Mouse (Mus musculus) intestine, embryonic 14.5 days (tissue): ENCODE measurements at regions not wholly inside any gene's neighbourhood (a gene's known extent, or its start where the extent isn't known, plus 50 kb on each side); places are given as distances from the start of the nearest gene placed in this dataset.

Experiments
- ATAC-seq: fragments of 200-750 bp; cut with Nextera tagmentation; replicated peaks from 2 replicates; pipeline ENCODE4 v1.8.0; 2017; ENCODE audit warnings: low read depth, moderate number of reproducible peaks, moderate TSS enrichment, moderate library complexity; ENCODE audit not compliant: low FRiP score, low TSS enrichment
- DNase-seq: peaks from one replicate; pipeline ENCODE4 v3.0.0-alpha.2; 2018; ENCODE audit warnings: low spot score
- H3K27ac ChIP-seq: fragments of 300-500 bp; sonication (generic); 2 replicates; pipeline ENCODE4 v1.5.1; 2014; ENCODE audit warnings: low read depth, mild to moderate bottlenecking, control low read depth
- H3K27me3 ChIP-seq: fragments of 300-500 bp; sonication (generic); replicated peaks from 2 replicates; pipeline ENCODE4 v1.6.1; 2014; ENCODE audit warnings: low read length, control low read depth; ENCODE audit not compliant: control insufficient read depth, insufficient read depth
- H3K36me3 ChIP-seq: fragments of 300-500 bp; sonication (generic); 2 replicates; pipeline ENCODE4 v1.6.1; 2014; ENCODE audit warnings: low read length, control low read depth; ENCODE audit not compliant: control insufficient read depth, insufficient read depth
- H3K4me1 ChIP-seq: fragments of 300-500 bp; sonication (generic); replicated peaks from 2 replicates; pipeline ENCODE4 v1.6.1; 2014; ENCODE audit warnings: low read length, control low read depth, mixed read lengths; ENCODE audit not compliant: control insufficient read depth, insufficient read depth
- H3K4me2 ChIP-seq: fragments of 300-500 bp; sonication (generic); 2 replicates; pipeline ENCODE4 v1.6.1; 2014; ENCODE audit warnings: low read length
- H3K4me3 ChIP-seq: fragments of 300-500 bp; sonication (generic); 2 replicates; pipeline ENCODE4 v1.5.1; 2014; ENCODE audit warnings: low read depth, low read length, control low read depth, mixed read lengths
- H3K9ac ChIP-seq: fragments of 300-500 bp; sonication (generic); 2 replicates; pipeline ENCODE4 v1.6.1; 2014; ENCODE audit warnings: mild to moderate bottlenecking, low read length
- H3K9me3 ChIP-seq: fragments of 300-500 bp; sonication (generic); 2 replicates; pipeline ENCODE4 v1.6.1; 2016; ENCODE audit warnings: low read length, control low read depth; ENCODE audit not compliant: control insufficient read depth
- WGBS: fragments of 180-500 bp; shearing (Covaris S2); extraction: QIAGEN DNeasy Blood & Tissue Kit; methylation state at CpG from one replicate; pipeline ENCODE4 v1.1.7; 2014; 5-methylcytosine and 5-hydroxymethylcytosine counted together

DNA sequence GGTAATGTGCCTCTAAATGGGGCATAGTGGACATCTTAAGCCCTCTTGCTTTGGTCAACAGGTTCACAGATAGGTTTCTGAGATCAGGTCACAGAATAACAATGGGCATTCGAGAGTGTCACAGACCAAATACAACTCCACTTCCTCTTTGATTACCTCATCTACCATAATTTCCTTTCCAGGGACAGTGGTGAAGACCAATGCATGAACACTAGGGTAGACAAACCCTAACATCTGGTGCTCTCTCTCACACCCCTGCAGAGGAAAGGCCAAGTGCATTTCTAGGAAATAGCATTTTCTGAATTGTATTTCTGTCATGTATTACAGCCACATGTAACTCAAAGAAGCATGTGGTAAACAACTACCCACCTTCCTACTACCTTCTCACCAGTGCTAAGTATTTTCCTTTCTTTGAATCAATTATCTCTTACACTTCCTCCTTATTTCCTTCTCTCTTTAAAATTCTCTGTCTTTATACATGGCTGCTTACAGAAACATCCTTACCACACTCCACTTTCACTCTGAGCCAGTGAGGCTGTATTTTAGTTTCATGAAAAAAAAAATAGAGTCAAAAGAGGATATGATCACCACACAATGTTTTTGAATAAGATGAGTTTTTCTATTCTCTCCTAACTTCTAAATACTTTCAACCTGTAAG lies 1021.0 kb downstream of the Gsdmc2 start:
- Histone ChIP-seq H3K9ac (no peak overlapping the region), H3K36me3 (no peaks in the 10 kb centered on the region), H3K4me3 (no peak overlapping the region), H3K9me3 (no peaks in the 10 kb centered on the region), H3K27me3 (no peaks in the 10 kb centered on the region), H3K4me2 (no peak overlapping the region), H3K4me1 (no peaks in the 10 kb centered on the region), H3K27ac (no peak overlapping the region)
- no peak for ATAC-seq
- 69% methylated on average over 1 of the region's 1 CpGs for WGBS
- DNase-seq: no peak

DNA sequence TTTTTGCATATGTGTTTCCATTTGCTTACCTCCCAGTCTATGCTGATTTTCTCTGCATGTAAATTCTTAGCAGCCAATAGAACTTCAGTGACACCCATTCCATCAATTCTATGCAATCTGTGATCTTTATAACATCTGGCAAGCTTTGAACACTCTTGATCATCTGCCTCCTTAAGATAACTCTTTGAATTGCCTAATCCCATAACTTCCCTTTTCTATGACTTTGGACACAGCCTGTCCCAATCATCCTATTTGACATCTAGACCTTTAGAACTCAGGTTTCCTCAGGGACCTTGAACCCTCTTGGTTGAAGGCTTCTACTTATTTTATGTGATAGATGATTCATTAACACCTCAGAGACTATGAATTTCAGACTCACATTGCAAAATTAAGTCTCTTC lies 1022.7 kb downstream of the Gsdmc2 start:
- Histone ChIP-seq H3K9me3 (no peaks in the 10 kb centered on the region), H3K4me3 (no peak overlapping the region), H3K4me1 (no peaks in the 10 kb centered on the region), H3K27me3 (no peaks in the 10 kb centered on the region), H3K4me2 (no peak overlapping the region), H3K36me3 (no peaks in the 10 kb centered on the region), H3K9ac (no peak overlapping the region), H3K27ac (no peak overlapping the region)
- DNase-seq: no peak
- no peak for ATAC-seq

DNA sequence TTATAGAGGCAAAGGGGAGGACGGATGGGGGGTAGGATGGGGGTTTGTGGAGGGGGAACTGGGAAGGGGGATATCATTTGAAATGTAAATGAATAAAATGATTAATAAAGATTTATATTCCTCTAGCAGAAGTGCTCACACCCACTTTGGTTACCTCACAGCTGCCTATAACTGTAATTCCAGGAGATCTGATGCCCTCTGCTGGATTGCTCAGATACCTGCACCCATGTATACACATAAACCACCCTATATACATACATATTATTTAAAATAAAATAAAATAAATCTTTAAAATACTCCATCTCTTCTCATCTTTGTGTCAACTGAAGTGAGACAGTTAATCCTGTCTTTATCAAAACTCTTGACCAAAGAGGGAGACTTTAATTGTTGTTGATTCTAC lies 1031.9 kb downstream of the Gsdmc2 start:
- Histone ChIP-seq H3K27ac (no peak overlapping the region), H3K9me3 (0 out of 2 replicates have a peak, but pooled peaks cover 2% of the 10 kb centered on the region), H3K4me3 (no peak overlapping the region), H3K27me3 (no peaks in the 10 kb centered on the region), H3K4me1 (no peaks in the 10 kb centered on the region), H3K36me3 (no peaks in the 10 kb centered on the region), H3K4me2 (no peak overlapping the region), H3K9ac (no peak overlapping the region)
- ATAC-seq (no peak), DNase-seq (no peak)
- 81% methylated on average over 1 of the region's 1 CpGs for WGBS

DNA sequence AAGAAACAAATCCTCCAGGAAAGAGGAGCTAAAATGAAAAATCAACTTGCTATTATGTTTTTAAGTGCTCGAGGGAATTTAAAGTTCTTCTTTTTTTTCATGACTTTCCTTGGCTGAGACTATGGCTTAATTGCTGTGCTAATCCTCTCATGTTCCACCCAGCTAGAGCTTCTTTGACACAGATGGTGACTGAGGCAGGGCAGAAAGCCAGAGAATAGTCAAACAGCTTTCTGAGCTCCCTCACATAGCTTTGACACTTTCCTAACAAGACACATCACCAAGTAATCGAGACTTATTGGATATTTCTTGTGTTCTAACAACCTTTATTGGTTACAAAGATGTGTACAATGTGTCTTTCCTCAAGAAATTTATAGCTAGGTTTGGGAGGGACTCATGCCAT lies 1033.0 kb downstream of the Gsdmc2 start:
- Histone ChIP-seq H3K36me3 (no peaks in the 10 kb centered on the region), H3K9me3 (0 out of 2 replicates have a peak, but pooled peaks cover 2% of the 10 kb centered on the region), H3K27ac (no peak overlapping the region), H3K4me3 (no peak overlapping the region), H3K4me2 (no peak overlapping the region), H3K4me1 (no peaks in the 10 kb centered on the region), H3K9ac (no peak overlapping the region), H3K27me3 (no peaks in the 10 kb centered on the region)
- 77% methylated on average over 2 of the region's 2 CpGs for WGBS
- ATAC-seq (no peak), DNase-seq (no peak)

DNA sequence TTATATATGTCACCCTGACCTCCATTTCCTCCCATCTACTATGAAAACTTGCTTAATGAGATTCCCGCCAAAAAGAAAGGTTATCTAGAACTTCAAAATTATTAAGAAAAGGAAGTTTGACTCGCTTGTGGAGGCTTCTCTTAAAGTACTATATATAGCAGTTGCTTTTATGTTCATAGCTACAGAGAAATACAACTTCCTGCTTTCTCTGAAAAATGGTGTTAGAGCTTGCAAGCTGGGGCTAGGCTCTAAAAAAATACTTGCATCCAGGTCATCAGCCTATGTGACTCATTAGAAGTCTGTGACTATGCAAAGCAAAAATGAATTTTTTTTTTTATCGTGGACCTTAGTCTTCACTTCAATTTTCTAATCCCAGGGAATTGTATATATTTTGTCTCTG lies 1035.7 kb downstream of the Gsdmc2 start:
- Histone ChIP-seq H3K27ac (no peak overlapping the region), H3K9ac (no peak overlapping the region), H3K4me1 (no peaks in the 10 kb centered on the region), H3K27me3 (no peaks in the 10 kb centered on the region), H3K4me3 (no peak overlapping the region), H3K36me3 (no peaks in the 10 kb centered on the region), H3K9me3 (0 out of 2 replicates have a peak, but pooled peaks cover 2% of the 10 kb centered on the region), H3K4me2 (no peak overlapping the region)
- DNase-seq: no peak
- no peak for ATAC-seq
- 82% methylated on average over 3 of the region's 3 CpGs for WGBS

DNA sequence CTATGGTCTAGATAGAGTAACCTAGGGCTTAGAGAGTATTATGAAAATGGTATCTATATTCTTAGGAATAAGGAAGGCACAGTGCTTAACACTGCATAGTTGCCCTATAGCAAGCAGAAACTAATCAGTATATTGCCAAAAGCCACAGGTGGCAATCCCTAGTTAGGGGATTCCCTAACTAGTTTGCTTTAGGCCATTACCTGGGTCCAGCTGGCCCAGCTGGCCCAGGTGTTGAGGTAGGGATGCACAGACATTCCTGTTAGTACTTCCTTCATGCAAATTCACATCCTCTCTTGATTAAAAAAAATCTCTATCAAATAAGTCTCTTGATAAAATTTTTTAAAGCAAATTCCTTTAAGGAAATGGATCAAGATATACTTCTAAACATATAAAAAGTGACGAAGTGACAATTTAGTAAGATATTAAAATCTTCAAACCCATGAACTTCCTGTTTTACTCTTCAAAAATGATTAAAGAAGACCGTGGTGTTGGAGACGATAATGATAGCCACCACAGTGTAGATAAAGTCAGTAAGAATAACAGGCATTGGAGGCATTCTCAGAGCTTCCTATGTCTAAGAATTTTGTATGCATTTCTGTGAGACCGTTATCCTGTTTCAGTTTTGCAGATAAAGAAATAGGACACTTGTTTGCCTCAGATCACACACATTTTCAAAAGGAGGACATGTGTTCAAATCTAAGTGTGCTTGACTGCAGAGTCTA lies 1036.7 kb downstream of the Gsdmc2 start:
- Histone ChIP-seq H3K27me3 (no peaks in the 10 kb centered on the region), H3K4me2 (no peak overlapping the region), H3K9me3 (0 out of 2 replicates have a peak, but pooled peaks cover 2% of the 10 kb centered on the region), H3K27ac (no peak overlapping the region), H3K9ac (no peak overlapping the region), H3K4me1 (no peaks in the 10 kb centered on the region), H3K36me3 (no peaks in the 10 kb centered on the region), H3K4me3 (no peak overlapping the region)
- DNase-seq (no peak), ATAC-seq (no peak)
- WGBS: 89% methylated on average over 4 of the region's 4 CpGs

DNA sequence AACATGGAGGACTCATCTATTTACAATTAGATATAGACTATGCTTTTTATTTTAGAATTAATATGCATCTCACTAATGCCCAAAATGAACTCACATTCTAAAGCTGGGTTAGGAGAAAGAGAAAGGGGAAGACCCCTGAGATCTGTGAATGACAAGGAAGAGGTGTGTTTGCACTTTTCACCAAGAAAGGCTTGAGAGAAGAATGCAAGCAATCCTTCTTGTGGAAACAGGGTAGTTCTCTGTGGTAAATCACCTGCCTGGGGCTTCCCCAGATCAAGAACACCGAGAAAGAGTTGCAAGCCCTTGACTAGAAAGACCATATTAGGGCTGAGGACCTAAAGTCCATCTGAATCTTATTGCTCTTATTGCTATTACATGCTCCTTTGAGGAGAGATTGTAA lies 1037.6 kb downstream of the Gsdmc2 start:
- Histone ChIP-seq H3K4me3 (no peak overlapping the region), H3K27ac (no peak overlapping the region), H3K36me3 (no peaks in the 10 kb centered on the region), H3K27me3 (no peaks in the 10 kb centered on the region), H3K4me2 (no peak overlapping the region), H3K4me1 (no peaks in the 10 kb centered on the region), H3K9ac (no peak overlapping the region), H3K9me3 (no peaks in the 10 kb centered on the region)
- no peak for DNase-seq
- no peak for ATAC-seq
- WGBS: 36% methylated on average over 1 of the region's 1 CpGs

DNA sequence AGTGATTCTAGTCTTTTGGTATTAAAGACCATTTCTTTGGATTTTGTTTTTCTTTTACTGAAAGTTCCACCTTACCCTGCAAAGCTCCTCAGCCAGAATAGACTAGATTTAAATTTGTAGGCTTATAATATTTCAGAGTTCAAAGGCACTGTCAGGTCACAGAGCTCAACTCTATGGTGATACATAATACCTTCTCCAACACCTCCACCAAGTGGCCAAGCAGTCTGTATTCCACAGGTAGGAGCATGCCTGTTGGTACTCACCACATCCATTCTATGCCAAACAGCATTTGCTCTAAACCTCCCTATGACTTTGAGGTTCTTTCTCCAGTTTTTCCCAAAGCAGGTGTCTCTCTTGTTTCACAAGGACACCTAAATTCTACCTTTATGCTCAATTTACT lies 1042.2 kb downstream of the Gsdmc2 start:
- no peaks in the 10 kb centered on the region for H3K9me3 ChIP-seq

DNA sequence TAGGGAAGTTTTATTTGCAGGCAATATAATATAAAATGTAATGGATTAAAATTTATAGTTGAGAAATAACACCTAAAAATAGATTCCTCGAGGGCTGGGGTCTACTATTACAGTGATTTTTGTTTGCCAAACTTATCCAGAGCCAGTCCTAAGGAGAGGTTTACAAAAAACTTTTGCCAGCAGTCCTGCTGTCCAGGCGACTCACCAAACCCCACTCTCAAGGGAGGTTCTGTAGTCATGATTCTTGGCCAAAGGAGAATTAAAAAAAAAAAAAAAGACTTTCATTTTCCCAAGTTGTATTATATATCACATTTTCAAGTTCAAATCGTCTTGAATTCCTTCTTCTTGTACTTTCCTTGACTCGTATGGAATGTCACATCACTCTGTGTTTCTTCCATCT lies 1046.2 kb downstream of the Gsdmc2 start:
- Histone ChIP-seq H3K4me2 (no peak overlapping the region), H3K36me3 (no peaks in the 10 kb centered on the region), H3K9ac (no peak overlapping the region), H3K27me3 (no peaks in the 10 kb centered on the region), H3K4me3 (no peak overlapping the region), H3K4me1 (no peaks in the 10 kb centered on the region), H3K27ac (no peak overlapping the region), H3K9me3 (no peaks in the 10 kb centered on the region)
- WGBS: 79% methylated on average over 4 of the region's 4 CpGs
- ATAC-seq (no peak), DNase-seq (no peak)

More for the DNA sequence above, 1042.2 kb downstream of the Gsdmc2 start:
- DNase-seq (no peak), ATAC-seq (no peak)
- no peaks in the 10 kb centered on the region for H3K4me1 ChIP-seq
- H3K27ac ChIP-seq: no peak overlapping the region
- H3K27me3 ChIP-seq: no peaks in the 10 kb centered on the region
- no peak overlapping the region for H3K9ac ChIP-seq
- no peaks in the 10 kb centered on the region for H3K36me3 ChIP-seq
- H3K4me2 ChIP-seq: no peak overlapping the region
- no peak overlapping the region for H3K4me3 ChIP-seq
